Mouse (Mus musculus) gastrocnemius, postnatal 25 days (tissue): ENCODE results near the gene 1700017D01Rik. TPM values are rescaled to one million over a fixed set of nuclear protein-coding genes. Genes with fewer than 3 reads are reported as not detected.

Experiments used
- DNase-seq: peaks from one replicate; pipeline ENCODE4 v3.0.0; 2022
- total RNA-seq, 2 experiments: library from RNA; stranded (reverse); gene quantifications; 1 replicate in 1 of 2; 2 replicates in 1 of 2; pipeline ENCODE4 v1.2.3; 2021

The 1700017D01Rik gene
- total RNA-seq, 2 experiments from 2014 or later = not detected

- DNase-seq = no peak
Observed at GRCm38 (mm10) chr19:11048009-11048408, 82.7 kb downstream of the 1700017D01Rik start.

Other genes starting within 250 kb of the 1700017D01Rik start
- 100 to 1,000 TPM; 190 to 210 TPM for gene Tmem109, start 248.9 kb downstream of the 1700017D01Rik start, total RNA-seq
- 100 to 1,000 TPM; 149 to 172 TPM for gene Prpf19, start 235.6 kb downstream of the 1700017D01Rik start, total RNA-seq
- gene Zp1, start 210.2 kb downstream of the 1700017D01Rik start, total RNA-seq = not detected
- gene Ptgdr2, start 193.7 kb downstream of the 1700017D01Rik start, total RNA-seq = not detected
- 10 to 100 TPM; 10.5 to 15.5 TPM for gene Ccdc86, start 181.6 kb downstream of the 1700017D01Rik start, total RNA-seq
- gene Ms4a10, start 156.2 kb downstream of the 1700017D01Rik start, total RNA-seq = not detected
- gene Ms4a15, start 137.6 kb downstream of the 1700017D01Rik start, total RNA-seq = not detected
- gene Ms4a18, start 112.8 kb downstream of the 1700017D01Rik start, total RNA-seq = not detected
- gene Ms4a8a, start 49.8 kb downstream of the 1700017D01Rik start, total RNA-seq = under 1 TPM; 0.33 to 0.88 TPM
- gene 1700025F22Rik, start 34.4 kb upstream of the 1700017D01Rik start, total RNA-seq = not detected
- gene Ms4a13, start 65.9 kb upstream of the 1700017D01Rik start, total RNA-seq = not detected
- not detected for gene Ms4a12, start 101.6 kb upstream of the 1700017D01Rik start, total RNA-seq
- not detected for gene Ms4a1, start 135.4 kb upstream of the 1700017D01Rik start, total RNA-seq
- not detected for gene Ms4a5, start 153.0 kb upstream of the 1700017D01Rik start, total RNA-seq
- gene Ms4a14, start 183.6 kb upstream of the 1700017D01Rik start, total RNA-seq = under 1 TPM; 0.10 to 0.13 TPM
- gene Ms4a7, start 205.3 kb upstream of the 1700017D01Rik start, total RNA-seq = under 1 TPM; 0.31 to 0.46 TPM
- gene Ms4a4a, start 244.6 kb upstream of the 1700017D01Rik start, total RNA-seq = 1 to 10 TPM; 1.9 to 3.7 TPM